ENCODE assay signal across 8 mouse cellular contexts in genomic region chr2:156991470-156992319, GRCm38 (mm10). TPM values are rescaled to one million over a fixed set of nuclear protein-coding genes. Genes with fewer than 3 reads are reported as not detected.
DNase-seq lines count a peak whose midpoint lies in the region; ATAC-seq lines count a peak whose summit lies in the region.

TSS of gene Ndrg3 (minus strand) at chr2:156992056.

- H3K4me2 ChIP-seq in hindbrain, embryonic 12.5 days (replicated peaks) = peak within 1 kb of the TSS; percentile 91

- H3K36me3 ChIP-seq in hindbrain, embryonic 12.5 days = peaks cover 8% of the 10 kb centered on the region

- H3K27me3 ChIP-seq in hindbrain, embryonic 12.5 days = no peaks in the 10 kb centered on the region

- peak; percentile 99 for DNase-seq in NIH3T3 (ENCODE audit: low read depth)
- peak; percentile 98 for DNase-seq in cerebellum, postnatal 10 days
- peak; percentile 94 for DNase-seq in frontal cortex, postnatal 10 days (ENCODE audit: low spot score in 2 of 2)
- DNase-seq in layer of hippocampus, postnatal 14 days (ENCODE audit: low spot score in 2 of 2) = peak; percentile 96 to 98
- peak; percentile 97 for DNase-seq in lung, postnatal 14 days
- DNase-seq in retina, adult 2 months (ENCODE audit: low read depth, low spot score) = peak; percentile 96
- peak; percentile 97 to 98 for DNase-seq in thymus, postnatal 36 days

- H3K9ac ChIP-seq in hindbrain, embryonic 12.5 days = peak within 1 kb of the TSS; percentile 88

- under 1% methylated on average over 66 of the region's 66 CpGs for WGBS in hindbrain, embryonic 12.5 days

- H3K9me3 ChIP-seq in hindbrain, embryonic 12.5 days (replicated peaks) = no peaks in the 10 kb centered on the region

- ATAC-seq in hindbrain, embryonic 12.5 days (ENCODE audit: low FRiP score) = peak; percentile 95

- peak within 1 kb of the TSS; percentile 81 for H3K27ac ChIP-seq in hindbrain, embryonic 12.5 days

- peak within 1 kb of the TSS; percentile 89 for H3K4me3 ChIP-seq in hindbrain, embryonic 12.5 days

- peaks cover 8% of the 10 kb centered on the region for H3K4me1 ChIP-seq in hindbrain, embryonic 12.5 days

RNA-seq across cellular contexts. Expression of gene Ndrg3, which starts in this region (rescaled TPM):
- polyA plus RNA-seq in hindbrain, embryonic 12.5 days (2016; fragmentation: Nextera tagmentation; extraction: Ambion mirVana) = 55.6 and 58.7 TPM in 2 replicates
- total RNA-seq in layer of hippocampus, postnatal 14 days (2021) = 100 to 1,000 TPM; 457 to 474 TPM

Comparison
In these comparisons a context has a peak if more than half of its experiments do, and no peak if none do; other contexts are left out.
1. Peak in every context shown above with its lines: DNase-seq, ATAC-seq, H3K4me3 ChIP-seq and H3K27ac ChIP-seq.